Mouse (Mus musculus): Measurements from ENCODE around the gene Raly. TPM values are rescaled to one million over a fixed set of nuclear protein-coding genes. Genes with fewer than 3 reads are reported as not detected.

Raly gene
- 100 to 1,000 TPM; 188 to 189 TPM for total RNA-seq (2021)
- long read RNA-seq, experiment 1, transcript Raly-203 (8 exons, 1,709 nt) = major isoform, 6 of 10 reads
- long read RNA-seq, experiment 1, partial matches to known transcripts = 0 of 10 reads
- long read RNA-seq, experiment 1, other reads (novel, unspliced or antisense) = 1 of 10 reads
- long read RNA-seq, experiment 2, transcript Raly-203 (8 exons, 1,709 nt) = minor isoform, 6 of 17 reads
- long read RNA-seq, experiment 2, transcript Raly-202 (9 exons, 1,747 nt) = major isoform, 8 of 17 reads
- long read RNA-seq, experiment 2, partial matches to known transcripts = 1 of 17 reads
- long read RNA-seq, experiment 2, other reads (novel, unspliced or antisense) = 1 of 17 reads

GRCm38 (mm10) chr2:154790656-154791483 is at the start of gene Raly, which contains the start of gene a:
TSS of gene Raly (plus strand) at chr2:154791096.
TSS of gene a (plus strand) at chr2:154791402.
- peak; percentile 97 to 98 for DNase-seq (ENCODE audit: low spot score in 2 of 2)

- no peak for DNase-seq (ENCODE audit: low spot score in 2 of 2)
Measured at GRCm38 (mm10) chr2:154742911-154743819, 47.7 kb upstream of the Raly start.

- DNase-seq (ENCODE audit: low spot score in 2 of 2) = no peak
Measured at GRCm38 (mm10) chr2:154743915-154744314, 47.0 kb upstream of the Raly start.

GRCm38 (mm10) chr2:154748383-154748782 is 42.5 kb upstream of the Raly start:
- no peak for DNase-seq (ENCODE audit: low spot score in 2 of 2)

GRCm38 (mm10) chr2:154749046-154750036 is 41.6 kb upstream of the Raly start:
- peak in 1 of 2 experiments; percentile 47 for DNase-seq (ENCODE audit: low spot score in 2 of 2)

GRCm38 (mm10) chr2:154751924-154752323 is 39.0 kb upstream of the Raly start:
- no peak for DNase-seq (ENCODE audit: low spot score in 2 of 2)

GRCm38 (mm10) chr2:154754068-154754560 is 36.8 kb upstream of the Raly start:
- DNase-seq (ENCODE audit: low spot score in 2 of 2) = no peak

GRCm38 (mm10) chr2:154755791-154756190 is 35.1 kb upstream of the Raly start:
- DNase-seq (ENCODE audit: low spot score in 2 of 2) = no peak

- no peak for DNase-seq (ENCODE audit: low spot score in 2 of 2)
Measured at GRCm38 (mm10) chr2:154757691-154758090, 33.2 kb upstream of the Raly start.

GRCm38 (mm10) chr2:154758454-154758853 is 32.4 kb upstream of the Raly start:
- no peak for DNase-seq (ENCODE audit: low spot score in 2 of 2)

GRCm38 (mm10) chr2:154763226-154763625 is 27.7 kb upstream of the Raly start:
- no peak for DNase-seq (ENCODE audit: low spot score in 2 of 2)

GRCm38 (mm10) chr2:154764828-154765497 is 25.9 kb upstream of the Raly start:
- DNase-seq (ENCODE audit: low spot score in 2 of 2) = no peak

GRCm38 (mm10) chr2:154765554-154766008 is 25.3 kb upstream of the Raly start:
- DNase-seq (ENCODE audit: low spot score in 2 of 2) = no peak

GRCm38 (mm10) chr2:154767051-154767450 is 23.8 kb upstream of the Raly start:
- DNase-seq (ENCODE audit: low spot score in 2 of 2) = no peak

GRCm38 (mm10) chr2:154769930-154770329 is 21.0 kb upstream of the Raly start, which contains the start of gene Gm14214:
TSS of gene Gm14214 (minus strand) at chr2:154770030.
- no peak for DNase-seq (ENCODE audit: low spot score in 2 of 2)

- no peak for DNase-seq (ENCODE audit: low spot score in 2 of 2)
Measured at GRCm38 (mm10) chr2:154771604-154772003, 19.3 kb upstream of the Raly start.

GRCm38 (mm10) chr2:154774032-154774431 is 16.9 kb upstream of the Raly start:
- no peak for DNase-seq (ENCODE audit: low spot score in 2 of 2)

- DNase-seq (ENCODE audit: low spot score in 2 of 2) = no peak
Measured at GRCm38 (mm10) chr2:154776496-154776895, 14.4 kb upstream of the Raly start.

- DNase-seq (ENCODE audit: low spot score in 2 of 2) = no peak
Measured at GRCm38 (mm10) chr2:154779648-154780047, 11.2 kb upstream of the Raly start.
